Mouse (Mus musculus) left cerebral cortex, adult 11 months (tissue): Measurements from ENCODE around the gene Vmn1r100.
"Not testable (repeated sequence)": the region's sequence is repeated elsewhere in the genome, so short reads cannot be mapped to it uniquely, and the experiment has no call there.

Source experiments
- DNase-seq: peaks from one replicate; pipeline ENCODE4 v3.0.0; 2022; ENCODE audit warnings: low spot score

Gene Vmn1r100

DNA sequence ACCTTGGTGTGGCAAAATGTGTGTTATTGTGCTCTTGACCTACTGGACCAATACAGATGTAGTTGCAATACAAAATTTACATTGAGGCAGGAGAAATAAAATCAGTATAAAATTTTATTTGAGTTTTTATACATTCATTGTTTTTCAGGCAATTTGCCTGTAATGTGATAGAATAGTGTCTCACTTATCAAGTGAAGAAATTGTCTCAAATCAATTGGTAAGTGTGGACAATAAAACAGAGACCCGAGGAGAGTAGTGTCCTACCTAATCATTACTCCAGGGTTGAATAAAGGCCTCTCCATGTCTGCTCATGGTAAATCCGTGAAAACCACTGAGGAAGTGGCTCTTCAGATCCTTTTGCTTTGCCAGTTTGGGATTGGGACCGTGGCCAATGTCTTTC, at the start of gene Vmn1r100:
Vmn1r100 (plus strand) TSS at position 301 of the 400 bp plus-strand sequence.
- DNase-seq = not testable (repeated sequence)

DNA sequence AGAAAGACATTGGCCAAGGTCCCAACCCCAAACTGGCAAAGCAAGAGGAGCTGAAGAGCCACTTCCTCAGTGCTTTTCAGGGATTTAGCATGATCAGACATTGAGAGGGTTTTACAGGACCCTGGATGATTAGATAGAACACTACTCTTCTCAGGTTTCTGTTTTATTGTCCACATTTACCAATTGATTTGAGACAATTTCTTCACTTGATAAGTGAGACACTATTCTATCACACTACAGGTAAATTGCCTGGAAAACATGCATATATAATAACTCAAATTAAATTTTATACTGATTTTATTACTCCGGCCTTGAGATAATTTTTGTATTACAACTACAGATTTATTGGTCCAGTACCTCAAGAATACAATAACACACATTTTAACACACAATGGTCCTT, 42.4 kb upstream of the Vmn1r100 start, which contains the start of gene Gm5728:
Gm5728 (minus strand) TSS at position 101 of the 400 bp plus-strand sequence.
- DNase-seq = not testable (repeated sequence)

- DNase-seq = not testable (repeated sequence)
Observed at GRCm38 (mm10) chr7:20442493-20442892, 24.8 kb downstream of the Vmn1r100 start, which contains the start of gene Vmn1r101. TSS of gene Vmn1r101 (minus strand) at chr7:20442593.
